Mouse (Mus musculus): ENCODE measurements around the gene Wdr46. TPM values are rescaled to one million over a fixed set of nuclear protein-coding genes. Genes with fewer than 3 reads are reported as not detected.
A peak's percentile ranks its signal among the peaks of the same experiment; 100 is the strongest.
"Not testable (repeated sequence)": the region's sequence is repeated elsewhere in the genome, so short reads cannot be mapped to it uniquely, and the experiment has no call there.

Gene Wdr46
- polyA plus RNA-seq, 1 experiment from 2014 or later = 25.2 TPM

GRCm38 (mm10) chr17:33991788-33992664 is 51.6 kb downstream of the Wdr46 start:
- no peak for ATAC-seq (replicated peaks; ENCODE audit: insufficient number of reproducible peaks, low FRiP score, low TSS enrichment, low read depth)
- no peak overlapping the region for H3K27ac ChIP-seq (replicated peaks; ENCODE audit: low read depth, low read length)
- 30% methylated on average over 10 of the region's 10 CpGs for WGBS

GRCm38 (mm10) chr17:33994959-33995358 is 54.5 kb downstream of the Wdr46 start:
- Histone ChIP-seq H3K9me3 (replicated peaks; ENCODE audit: control insufficient read depth, low read length) (no peaks in the 10 kb centered on the region), H3K27me3 (ENCODE audit: control insufficient read depth, insufficient read depth, low read length) (peaks cover 14% of the 10 kb centered on the region), H3K4me3 (ENCODE audit: low read depth, low read length) (no peak overlapping the region), H3K4me2 (ENCODE audit: low read depth, low read length) (no peak overlapping the region), H3K4me1 (ENCODE audit: control insufficient read depth, insufficient read depth, low read length) (peaks cover 4% of the 10 kb centered on the region; the same call in 1 of the 2 replicates), H3K9ac (replicated peaks; ENCODE audit: low read length) (no peak overlapping the region), H3K36me3 (replicated peaks; ENCODE audit: control insufficient read depth, insufficient read depth, low read depth, low read length) (no peaks in the 10 kb centered on the region), H3K27ac (replicated peaks; ENCODE audit: low read depth, low read length) (no peak overlapping the region)
- ATAC-seq (replicated peaks; ENCODE audit: insufficient number of reproducible peaks, low FRiP score, low TSS enrichment, low read depth) (no peak), DNase-seq (ENCODE audit: low spot score) (no peak)
- WGBS = 92% methylated on average over 8 of the region's 8 CpGs

More at GRCm38 (mm10) chr17:33991788-33992664, 51.6 kb downstream of the Wdr46 start:
- Histone ChIP-seq H3K27me3 (ENCODE audit: control insufficient read depth, insufficient read depth, low read length) (no peaks in the 10 kb centered on the region), H3K9me3 (replicated peaks; ENCODE audit: control insufficient read depth, low read length) (no peaks in the 10 kb centered on the region), H3K9ac (replicated peaks; ENCODE audit: low read length) (no peak overlapping the region), H3K4me2 (ENCODE audit: low read depth, low read length) (no peak overlapping the region), H3K36me3 (replicated peaks; ENCODE audit: control insufficient read depth, insufficient read depth, low read depth, low read length) (no peaks in the 10 kb centered on the region), H3K4me3 (ENCODE audit: low read depth, low read length) (no peak overlapping the region), H3K4me1 (ENCODE audit: control insufficient read depth, insufficient read depth, low read length) (no peaks in the 10 kb centered on the region)
- peak; percentile 85 for DNase-seq (ENCODE audit: low spot score)

- H3K27ac ChIP-seq (replicated peaks; ENCODE audit: low read depth, low read length) = no peak overlapping the region
- DNase-seq (ENCODE audit: low spot score) (no peak), ATAC-seq (replicated peaks; ENCODE audit: insufficient number of reproducible peaks, low FRiP score, low TSS enrichment, low read depth) (no peak)
- peaks cover 5% of the 10 kb centered on the region; the same call in 1 of the 2 replicates for H3K4me1 ChIP-seq (ENCODE audit: control insufficient read depth, insufficient read depth, low read length)
- H3K36me3 ChIP-seq (replicated peaks; ENCODE audit: control insufficient read depth, insufficient read depth, low read depth, low read length) = no peaks in the 10 kb centered on the region
- no peaks in the 10 kb centered on the region for H3K9me3 ChIP-seq (replicated peaks; ENCODE audit: control insufficient read depth, low read length)
- no peak overlapping the region for H3K4me2 ChIP-seq (ENCODE audit: low read depth, low read length)
- peaks cover 21% of the 10 kb centered on the region for H3K27me3 ChIP-seq (ENCODE audit: control insufficient read depth, insufficient read depth, low read length)
- H3K4me3 ChIP-seq (ENCODE audit: low read depth, low read length) = no peak overlapping the region
- WGBS = 70% methylated on average over 3 of the region's 3 CpGs
- no peak overlapping the region for H3K9ac ChIP-seq (replicated peaks; ENCODE audit: low read length)
These were observed 55.2 kb downstream of the Wdr46 start for GRCm38 (mm10) chr17:33995651-33996050.

GRCm38 (mm10) chr17:33997025-33997424 is 56.6 kb downstream of the Wdr46 start:
- not testable (repeated sequence) for ATAC-seq (replicated peaks; ENCODE audit: insufficient number of reproducible peaks, low FRiP score, low TSS enrichment, low read depth); H3K36me3 ChIP-seq (replicated peaks; ENCODE audit: control insufficient read depth, insufficient read depth, low read depth, low read length); H3K4me2 ChIP-seq (ENCODE audit: low read depth, low read length); H3K9me3 ChIP-seq (replicated peaks; ENCODE audit: control insufficient read depth, low read length); H3K4me3 ChIP-seq (ENCODE audit: low read depth, low read length); H3K27ac ChIP-seq (replicated peaks; ENCODE audit: low read depth, low read length); H3K4me1 ChIP-seq (ENCODE audit: control insufficient read depth, insufficient read depth, low read length); DNase-seq (ENCODE audit: low spot score); H3K9ac ChIP-seq (replicated peaks; ENCODE audit: low read length)
- peaks cover 27% of the 10 kb centered on the region for H3K27me3 ChIP-seq (ENCODE audit: control insufficient read depth, insufficient read depth, low read length)
- WGBS = 96% methylated on average over 2 of the region's 2 CpGs

- H3K9me3 ChIP-seq (replicated peaks; ENCODE audit: control insufficient read depth, low read length); H3K36me3 ChIP-seq (replicated peaks; ENCODE audit: control insufficient read depth, insufficient read depth, low read depth, low read length); H3K27ac ChIP-seq (replicated peaks; ENCODE audit: low read depth, low read length); H3K4me3 ChIP-seq (ENCODE audit: low read depth, low read length); ATAC-seq (replicated peaks; ENCODE audit: insufficient number of reproducible peaks, low FRiP score, low TSS enrichment, low read depth); H3K9ac ChIP-seq (replicated peaks; ENCODE audit: low read length); H3K4me2 ChIP-seq (ENCODE audit: low read depth, low read length); H3K4me1 ChIP-seq (ENCODE audit: control insufficient read depth, insufficient read depth, low read length); DNase-seq (ENCODE audit: low spot score): not testable (repeated sequence)
- 53% methylated on average over 5 of the region's 5 CpGs for WGBS
- H3K27me3 ChIP-seq (ENCODE audit: control insufficient read depth, insufficient read depth, low read length) = peaks cover 27% of the 10 kb centered on the region
These were observed 58.2 kb downstream of the Wdr46 start for GRCm38 (mm10) chr17:33998697-33999096.

Other genes with a start within 250 kb of the Wdr46 start
- 30.0 and 32.7 TPM in 2 replicates for gene March2, start 222.0 kb upstream of the Wdr46 start, polyA plus RNA-seq (2014; fragmentation: Nextera tagmentation; extraction: Ambion mirVana)
- 255 and 273 TPM in 2 replicates for gene Rab11b, start 180.1 kb upstream of the Wdr46 start, polyA plus RNA-seq (2014; fragmentation: Nextera tagmentation; extraction: Ambion mirVana)
- 44.5 and 48.9 TPM in 2 replicates for gene Angptl4, start 158.8 kb upstream of the Wdr46 start, polyA plus RNA-seq (2014; fragmentation: Nextera tagmentation; extraction: Ambion mirVana)
- gene Kank3, start 130.1 kb upstream of the Wdr46 start, polyA plus RNA-seq (2014; fragmentation: Nextera tagmentation; extraction: Ambion mirVana) = 18.2 and 25.1 TPM in 2 replicates
- gene Rps28, start 116.1 kb upstream of the Wdr46 start, polyA plus RNA-seq (2014; fragmentation: Nextera tagmentation; extraction: Ambion mirVana) = 824 and 897 TPM in 2 replicates
- 392 and 414 TPM in 2 replicates for gene Ndufa7, start 116.1 kb upstream of the Wdr46 start, polyA plus RNA-seq (2014; fragmentation: Nextera tagmentation; extraction: Ambion mirVana)
- gene Cd320, start 97.6 kb upstream of the Wdr46 start, polyA plus RNA-seq (2014; fragmentation: Nextera tagmentation; extraction: Ambion mirVana) = 76.2 and 80.9 TPM in 2 replicates
- gene Gm7029, start 66.8 kb upstream of the Wdr46 start, polyA plus RNA-seq (2014; fragmentation: Nextera tagmentation; extraction: Ambion mirVana) = not detected in 2 replicates
- gene Kifc1, start 50.0 kb upstream of the Wdr46 start, polyA plus RNA-seq (2014; fragmentation: Nextera tagmentation; extraction: Ambion mirVana) = 9.4 and 13.4 TPM in 2 replicates
- gene Platr17, start 35.5 kb upstream of the Wdr46 start, polyA plus RNA-seq (2014; fragmentation: Nextera tagmentation; extraction: Ambion mirVana) = 0.36 TPM in 2 replicates
- gene Daxx, start 31.2 kb upstream of the Wdr46 start, polyA plus RNA-seq (2014; fragmentation: Nextera tagmentation; extraction: Ambion mirVana) = 55.0 and 59.9 TPM in 2 replicates
- gene Tapbp, start 24.8 kb upstream of the Wdr46 start, polyA plus RNA-seq (2014; fragmentation: Nextera tagmentation; extraction: Ambion mirVana) = 11.3 and 12.8 TPM in 2 replicates
- gene Zbtb22, start 24.8 kb upstream of the Wdr46 start, polyA plus RNA-seq (2014; fragmentation: Nextera tagmentation; extraction: Ambion mirVana) = 7.3 and 8.4 TPM in 2 replicates
- 26.0 and 26.3 TPM in 2 replicates for gene Rgl2, start 11.1 kb upstream of the Wdr46 start, polyA plus RNA-seq (2014; fragmentation: Nextera tagmentation; extraction: Ambion mirVana)
- gene Pfdn6, start 317 bp upstream of the Wdr46 start, polyA plus RNA-seq (2014; fragmentation: Nextera tagmentation; extraction: Ambion mirVana) = 202 and 211 TPM in 2 replicates
- 2.9 and 3.2 TPM in 2 replicates for gene B3galt4, start 10.8 kb downstream of the Wdr46 start, polyA plus RNA-seq (2014; fragmentation: Nextera tagmentation; extraction: Ambion mirVana)
- gene Vps52, start 15.2 kb downstream of the Wdr46 start, polyA plus RNA-seq (2014; fragmentation: Nextera tagmentation; extraction: Ambion mirVana) = 26.9 and 27.7 TPM in 2 replicates
- gene Rps18, start 15.3 kb downstream of the Wdr46 start, polyA plus RNA-seq (2014; fragmentation: Nextera tagmentation; extraction: Ambion mirVana) = 1,395 and 1,560 TPM in 2 replicates
- gene H2-K1, start 59.7 kb downstream of the Wdr46 start, polyA plus RNA-seq (2014; fragmentation: Nextera tagmentation; extraction: Ambion mirVana) = 7.5 and 7.6 TPM in 2 replicates
- 3.8 and 6.6 TPM in 2 replicates for gene Ring1, start 84.0 kb downstream of the Wdr46 start, polyA plus RNA-seq (2014; fragmentation: Nextera tagmentation; extraction: Ambion mirVana)
- 43.0 and 46.3 TPM in 2 replicates for gene H2-Ke6, start 87.4 kb downstream of the Wdr46 start, polyA plus RNA-seq (2014; fragmentation: Nextera tagmentation; extraction: Ambion mirVana)
- 72.1 and 78.3 TPM in 2 replicates for gene Slc39a7, start 91.0 kb downstream of the Wdr46 start, polyA plus RNA-seq (2014; fragmentation: Nextera tagmentation; extraction: Ambion mirVana)
- 14.9 and 15.8 TPM in 2 replicates for gene Rxrb, start 91.2 kb downstream of the Wdr46 start, polyA plus RNA-seq (2014; fragmentation: Nextera tagmentation; extraction: Ambion mirVana)
- 0.70 and 1.0 TPM in 2 replicates for gene Col11a2, start 98.8 kb downstream of the Wdr46 start, polyA plus RNA-seq (2014; fragmentation: Nextera tagmentation; extraction: Ambion mirVana)
- gene H2-Oa, start 151.7 kb downstream of the Wdr46 start, polyA plus RNA-seq (2014; fragmentation: Nextera tagmentation; extraction: Ambion mirVana) = 0.20 and 0.26 TPM in 2 replicates
- gene H2-DMa, start 178.9 kb downstream of the Wdr46 start, polyA plus RNA-seq (2014; fragmentation: Nextera tagmentation; extraction: Ambion mirVana) = 9.4 and 9.7 TPM in 2 replicates
- 95.9 and 114 TPM in 2 replicates for gene Brd2, start 182.0 kb downstream of the Wdr46 start, polyA plus RNA-seq (2014; fragmentation: Nextera tagmentation; extraction: Ambion mirVana)
- not detected in 2 replicates for gene H2-DMb2, start 202.6 kb downstream of the Wdr46 start, polyA plus RNA-seq (2014; fragmentation: Nextera tagmentation; extraction: Ambion mirVana)
- gene H2-DMb1, start 212.4 kb downstream of the Wdr46 start, polyA plus RNA-seq (2014; fragmentation: Nextera tagmentation; extraction: Ambion mirVana) = 1.3 and 1.4 TPM in 2 replicates
- gene Tap1, start 246.9 kb downstream of the Wdr46 start, polyA plus RNA-seq (2014; fragmentation: Nextera tagmentation; extraction: Ambion mirVana) = 2.3 and 2.6 TPM in 2 replicates
- 0.67 and 1.1 TPM in 2 replicates for gene Psmb9, start 247.1 kb downstream of the Wdr46 start, polyA plus RNA-seq (2014; fragmentation: Nextera tagmentation; extraction: Ambion mirVana)

Data from embryonic facial prominence, embryonic 11.5 days (tissue).